Mouse (Mus musculus) ovary, postnatal 36 days (tissue): ENCODE measurements at regions not wholly inside any gene's neighbourhood (a gene's known extent, or its start where the extent isn't known, plus 50 kb on each side); places are given as distances from the start of the nearest gene placed in this dataset.

ENCODE experiments used
- DNase-seq: peaks from one replicate; pipeline ENCODE4 v3.0.0; 2022; ENCODE audit warnings: low spot score, mixed read lengths

DNA sequence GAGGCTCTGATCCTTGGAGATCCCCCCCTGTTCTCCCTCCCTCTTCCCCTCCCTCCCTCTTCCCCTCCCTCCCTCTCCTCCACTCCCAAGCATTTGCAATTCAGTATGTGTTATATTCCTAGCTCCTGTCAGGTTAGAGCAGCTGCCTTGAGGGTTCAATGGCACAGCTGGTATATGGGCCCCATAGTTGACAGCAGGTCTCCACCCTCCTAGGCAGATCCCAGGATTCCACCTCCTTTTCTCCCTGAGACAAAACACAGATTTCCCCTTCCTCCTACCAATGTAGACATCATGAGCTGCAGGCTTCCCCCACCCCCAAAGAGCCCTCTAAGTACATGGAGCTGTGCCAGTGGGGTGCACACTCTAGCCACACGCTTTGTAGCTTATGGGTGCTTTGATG is 137.8 kb downstream of the Unc5cl start:
- no peak for DNase-seq

DNA sequence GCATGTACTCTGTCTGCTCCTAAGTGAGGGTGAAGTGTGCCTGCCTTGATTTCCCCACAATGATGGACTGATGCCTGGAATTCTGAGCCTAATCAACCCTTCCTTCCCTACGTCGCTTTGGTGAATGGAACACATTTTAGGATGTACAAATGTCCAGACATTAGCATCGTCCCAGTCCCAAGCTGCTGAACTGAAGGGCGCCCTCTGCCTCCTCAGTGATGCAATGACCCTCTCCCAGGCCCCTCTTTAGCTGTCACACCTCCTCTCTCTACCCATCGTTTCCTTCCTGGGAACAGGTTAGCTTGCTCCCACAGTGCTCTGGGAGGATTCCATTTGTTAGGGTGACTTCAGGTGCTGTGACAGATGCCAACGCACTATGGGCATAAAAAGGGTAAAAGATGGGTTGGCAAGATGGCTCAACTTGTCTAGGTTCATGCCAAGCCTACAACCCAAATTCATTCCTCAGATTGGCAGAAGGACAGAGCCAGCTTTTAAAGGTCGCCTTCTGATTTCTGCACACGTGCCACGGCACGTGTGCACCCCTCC is 140.8 kb downstream of the Unc5cl start:
- DNase-seq: no peak

DNA sequence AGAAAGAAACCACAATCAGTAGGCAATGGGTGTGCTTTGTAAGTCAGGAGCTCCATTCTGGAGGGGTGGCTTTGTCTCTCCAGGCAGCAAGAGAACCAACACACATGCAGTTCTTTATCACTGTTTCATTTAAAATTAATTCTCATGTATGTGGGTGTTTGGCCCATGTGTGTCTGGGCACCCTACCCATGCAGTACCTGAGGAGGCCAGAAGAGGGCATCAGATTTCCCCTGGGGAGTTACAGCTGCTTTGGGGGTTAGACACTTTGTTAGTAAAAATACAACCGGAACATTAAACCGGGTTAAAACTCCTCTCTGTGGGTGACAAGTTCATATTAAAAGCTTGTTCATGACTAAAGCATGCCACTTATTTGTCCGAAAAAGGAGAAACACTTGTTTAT is 141.7 kb downstream of the Unc5cl start:
- no peak for DNase-seq

DNA sequence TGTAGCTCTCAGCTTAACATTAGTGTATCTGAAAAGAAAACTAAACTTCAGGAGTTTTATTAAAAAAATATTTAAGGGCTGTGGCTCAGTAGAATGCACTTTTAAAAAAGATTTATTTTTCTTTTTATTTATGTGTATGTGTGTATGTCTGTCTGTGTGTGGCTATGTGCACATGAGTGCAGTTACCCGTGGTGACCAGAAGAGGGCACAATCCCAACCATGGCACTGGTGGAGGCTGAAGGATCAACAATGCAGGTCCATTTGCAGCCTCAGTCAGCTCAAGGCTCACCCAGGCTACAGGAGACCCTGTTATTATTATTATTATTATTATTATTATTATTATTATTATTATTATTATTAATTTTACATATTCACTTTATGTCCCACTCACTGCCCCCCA is 142.6 kb downstream of the Unc5cl start:
- DNase-seq: no peak

DNA sequence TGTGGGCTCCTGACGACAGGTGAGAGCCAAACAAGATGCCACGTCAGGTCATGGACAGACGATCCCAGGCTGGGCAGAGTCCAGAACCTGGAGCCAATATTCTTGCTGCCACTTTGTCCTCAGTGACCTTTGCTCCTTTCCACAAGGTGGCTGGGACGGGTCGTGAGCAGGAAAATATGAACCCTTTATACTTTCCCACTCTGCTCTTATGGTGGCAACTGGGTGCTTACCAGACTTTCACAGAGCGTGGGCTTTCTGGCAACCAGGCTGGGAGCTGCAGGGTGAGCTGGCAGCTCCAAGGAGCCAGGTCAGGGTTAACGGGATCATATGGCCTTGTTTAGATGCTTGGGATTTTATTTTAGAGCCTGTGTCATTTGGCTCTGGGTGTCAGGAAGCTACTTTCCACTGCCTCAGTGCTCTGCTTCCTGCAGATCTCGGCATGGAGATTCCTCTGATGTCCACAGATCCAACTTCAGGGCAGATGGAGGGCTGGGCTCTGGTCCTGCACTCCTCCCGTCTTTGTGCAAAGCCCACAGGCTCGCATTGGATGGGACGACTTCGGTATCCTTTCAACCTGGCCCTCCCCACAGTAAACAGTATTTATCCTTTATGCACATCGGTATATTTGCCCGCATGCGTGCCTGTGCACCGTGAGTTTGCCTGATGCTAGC is 143.9 kb downstream of the Unc5cl start:
- no peak for DNase-seq

DNA sequence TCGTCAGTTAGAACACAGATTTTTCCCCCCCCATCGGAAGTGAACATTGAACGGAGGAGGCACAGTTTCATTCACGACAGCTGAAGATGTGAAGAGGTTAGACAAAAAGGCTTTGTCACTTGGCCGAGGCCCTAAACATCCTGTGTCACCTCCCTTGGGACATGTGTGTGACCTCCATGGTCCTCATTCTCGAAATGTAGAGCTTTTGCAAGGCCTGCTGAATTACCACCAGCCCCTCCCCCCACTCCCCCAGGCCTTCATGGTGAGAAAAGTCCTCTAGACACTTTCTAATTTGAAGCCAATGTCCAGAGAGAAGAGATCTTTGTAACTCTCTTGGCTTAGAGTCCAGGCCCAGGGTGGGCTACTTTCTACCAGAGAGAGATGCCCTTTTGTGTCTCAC is 145.5 kb downstream of the Unc5cl start:
- no peak for DNase-seq

DNA sequence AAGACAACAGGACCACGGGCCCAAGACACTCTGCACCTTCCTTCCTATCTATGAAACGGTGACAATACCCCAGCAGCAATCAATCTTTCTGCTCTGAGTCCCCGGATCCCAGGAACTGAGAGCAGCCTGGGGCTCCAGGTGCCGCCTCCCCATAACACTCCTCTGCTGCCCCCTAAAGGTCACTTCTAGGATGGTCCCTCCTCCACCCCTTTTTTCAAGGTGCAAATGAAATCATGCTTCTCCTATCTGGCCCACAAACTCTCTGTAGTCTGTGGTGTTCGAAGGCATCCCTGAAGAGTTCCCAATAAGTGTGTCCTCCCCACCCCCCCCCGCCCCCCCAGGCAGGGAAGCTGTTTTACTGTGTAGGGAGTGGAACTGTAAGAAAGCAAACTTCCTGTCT is 147.9 kb downstream of the Unc5cl start:
- peak; percentile 42 for DNase-seq

DNA sequence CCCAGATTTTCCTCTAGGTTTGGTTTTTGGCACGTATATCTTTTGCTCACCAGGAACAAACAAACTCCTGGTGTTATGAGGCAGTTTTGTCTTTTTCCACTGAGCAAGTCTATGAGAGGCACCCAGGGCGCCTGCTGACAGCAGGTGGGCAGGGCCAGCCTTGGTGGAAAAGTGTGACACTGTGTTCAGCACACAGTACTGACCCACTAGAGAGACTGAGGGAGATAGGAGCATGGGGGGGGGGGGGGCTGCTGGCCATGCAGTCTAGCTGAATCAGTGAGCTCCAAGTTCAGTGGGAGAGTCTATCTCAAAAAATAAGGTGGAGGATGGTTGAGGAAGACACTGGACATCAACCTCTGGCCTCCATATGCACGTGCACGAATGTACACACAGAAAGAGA is 152.1 kb downstream of the Unc5cl start:
- DNase-seq: no peak

DNA sequence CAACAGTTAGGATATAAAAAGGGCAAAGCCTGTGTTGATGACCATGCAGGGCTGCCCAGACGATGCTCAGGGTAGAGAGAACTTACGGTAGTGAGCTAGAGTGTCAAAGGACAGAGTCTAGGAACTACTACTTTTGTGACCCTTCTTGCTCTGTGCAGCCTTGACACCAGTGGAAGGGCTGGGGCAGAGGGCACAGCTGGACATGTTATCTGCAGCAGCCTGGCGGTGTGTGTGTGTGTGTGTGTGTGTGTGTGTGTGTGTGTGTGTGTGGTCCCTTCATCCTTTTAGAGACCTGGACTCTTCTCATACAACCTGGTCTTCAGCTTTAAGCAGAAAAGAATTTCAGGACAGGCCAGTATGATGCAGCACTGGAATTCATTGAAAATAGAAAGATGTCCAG is 153.6 kb downstream of the Unc5cl start:
- DNase-seq: no peak

DNA sequence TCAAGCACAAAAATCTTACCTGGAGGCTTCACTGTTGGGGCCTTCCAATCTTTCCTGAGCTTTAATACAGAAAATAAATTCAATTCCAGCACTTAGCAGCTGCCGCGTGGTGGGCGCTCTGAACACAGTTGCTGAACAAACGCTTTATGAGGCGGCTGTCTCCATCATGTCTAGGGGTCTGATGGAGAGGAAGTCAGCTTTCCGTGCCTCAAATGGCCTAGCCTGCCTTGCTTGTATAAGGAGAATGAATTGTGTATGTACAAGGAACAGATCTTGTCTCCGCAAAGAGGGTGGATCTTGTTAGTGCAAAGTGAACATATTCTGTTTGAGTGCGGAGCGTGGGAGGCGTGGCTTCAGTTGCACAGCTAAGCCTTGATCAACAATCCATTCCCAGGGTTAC is 155.4 kb downstream of the Unc5cl start:
- no peak for DNase-seq

DNA sequence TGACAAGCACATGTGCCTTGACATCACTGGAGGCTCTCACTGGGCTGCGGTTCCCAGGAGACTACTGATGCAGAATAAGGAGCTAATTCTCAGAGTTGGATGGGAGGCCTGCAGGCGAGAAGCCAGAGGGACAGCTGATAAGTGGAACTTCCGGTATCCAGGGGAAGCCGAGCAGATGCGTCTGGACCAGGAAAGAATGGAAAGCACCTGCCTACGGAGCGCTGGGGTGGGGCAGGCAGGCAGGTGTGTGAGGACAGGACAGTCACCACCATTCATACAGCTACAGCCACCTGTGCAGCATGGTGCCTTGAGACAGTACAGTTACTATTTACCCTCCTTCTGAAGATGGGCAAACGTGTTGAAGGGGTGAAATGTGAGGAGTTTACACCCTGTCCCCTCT is 156.1 kb downstream of the Unc5cl start:
- no peak for DNase-seq

DNA sequence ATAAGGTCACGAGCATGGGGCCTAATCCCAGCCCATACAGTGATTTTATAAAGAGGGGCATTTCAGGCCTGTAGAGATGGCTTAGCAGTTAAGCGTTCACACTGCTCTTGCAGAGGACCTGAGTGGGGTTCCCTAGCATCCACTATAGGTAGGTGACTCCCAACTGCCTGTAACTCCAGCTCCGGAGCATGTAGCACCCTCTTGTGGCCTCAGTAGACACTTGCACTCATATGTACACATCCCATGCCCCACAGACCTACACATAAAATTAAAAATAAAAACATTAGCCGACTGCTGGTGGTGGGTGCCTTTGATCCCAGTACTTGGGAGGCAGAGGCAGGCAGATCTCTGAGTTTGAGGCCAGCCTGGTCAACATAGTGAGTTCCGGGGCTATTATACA is 158.8 kb downstream of the Unc5cl start:
- DNase-seq: no peak

DNA sequence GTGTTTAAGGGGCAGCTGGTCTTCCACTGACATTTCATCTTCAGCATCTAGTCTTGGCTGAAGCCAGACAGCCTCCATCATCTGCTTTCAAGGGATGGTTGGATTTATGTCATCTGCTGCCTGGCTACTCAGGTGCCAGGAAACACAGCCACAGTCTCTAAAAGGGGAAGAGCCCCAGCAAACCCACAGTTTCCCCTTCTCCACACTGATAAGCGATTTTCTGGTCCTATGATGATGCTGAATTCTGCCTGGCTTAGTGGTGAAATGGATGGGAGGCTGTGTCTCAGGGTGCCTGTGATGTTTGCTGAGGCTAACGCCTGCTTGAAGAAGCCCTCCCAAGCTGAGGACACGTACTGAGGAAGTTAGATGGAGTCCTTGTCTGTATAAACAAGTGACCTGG is 160.5 kb downstream of the Unc5cl start:
- no peak for DNase-seq

DNA sequence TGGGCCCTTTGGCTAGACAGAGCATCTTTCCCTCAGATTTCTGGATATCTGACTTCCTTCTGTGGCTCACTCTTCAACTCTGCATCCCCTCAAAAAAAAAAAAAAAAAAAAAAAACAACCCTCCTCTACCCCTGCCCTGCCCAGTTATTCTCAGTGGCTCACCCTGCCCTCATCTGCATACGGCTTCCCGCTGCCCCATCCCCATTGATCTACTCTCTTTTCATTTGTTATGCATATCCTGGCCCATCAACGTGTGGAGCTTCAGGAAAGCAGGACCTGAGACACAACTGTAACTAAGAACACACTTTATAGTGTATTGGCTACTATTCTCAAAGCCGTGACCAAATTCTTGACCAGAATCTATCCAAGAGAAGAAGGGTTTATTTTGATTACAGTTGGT is 161.5 kb downstream of the Unc5cl start:
- no peak for DNase-seq

DNA sequence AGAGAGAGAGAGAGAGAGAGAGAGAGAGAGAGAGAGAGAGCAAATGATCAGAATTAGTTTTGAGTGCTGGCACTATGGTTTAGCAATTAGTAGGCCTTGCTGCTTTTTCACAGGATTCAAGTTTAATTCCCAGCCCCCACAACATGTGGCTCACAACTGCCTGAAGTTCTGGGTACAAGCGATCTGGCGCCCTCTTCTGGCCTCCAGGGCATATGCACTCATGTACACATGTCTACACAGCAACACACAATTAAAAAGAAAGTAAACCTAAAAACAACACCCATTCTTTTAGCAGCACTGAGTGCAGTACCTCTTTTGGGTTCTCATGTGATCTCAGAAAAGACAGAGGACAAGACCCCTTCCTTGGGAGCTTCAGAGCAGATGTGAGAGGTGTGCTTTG is 166.2 kb downstream of the Unc5cl start:
- DNase-seq: no peak

DNA sequence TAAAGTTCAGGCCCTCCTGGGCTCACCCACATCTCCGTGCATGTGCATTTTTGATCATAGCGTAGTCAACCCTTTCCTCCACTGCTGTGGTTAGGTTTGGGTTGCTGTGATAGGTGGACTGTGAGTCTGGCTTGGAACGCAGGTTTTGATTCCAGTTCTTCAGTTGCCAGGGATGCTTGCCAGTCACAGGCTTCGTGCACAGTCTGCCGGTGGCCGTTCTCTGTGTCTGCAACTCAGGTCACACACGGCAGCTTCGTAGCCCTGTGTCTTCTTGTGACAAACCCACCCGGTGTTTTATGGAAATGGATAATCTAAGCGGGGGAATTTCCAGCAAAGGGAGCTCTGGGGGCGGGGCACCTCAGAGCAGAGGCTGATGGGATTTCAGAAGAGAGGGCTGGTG is 167.0 kb downstream of the Unc5cl start:
- DNase-seq: no peak

DNA sequence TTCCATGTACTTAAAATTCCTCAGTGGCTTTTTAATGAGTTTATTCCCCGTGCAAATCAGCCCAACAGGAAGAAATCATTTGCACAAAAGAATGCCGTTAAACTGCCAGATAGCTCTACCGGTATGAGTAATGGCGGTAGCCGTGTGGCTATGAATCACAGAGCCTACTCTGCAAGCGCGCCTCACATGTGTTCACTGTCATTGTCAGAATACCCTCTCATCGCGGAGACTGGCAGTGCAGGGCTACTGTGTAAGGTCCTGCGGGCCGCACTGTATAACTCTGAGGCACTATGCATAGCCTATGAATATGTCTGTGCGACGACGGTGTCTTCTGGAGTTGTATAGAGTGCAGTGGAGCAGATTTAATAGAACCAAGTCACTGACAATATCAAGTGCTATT is 170.2 kb downstream of the Unc5cl start:
- DNase-seq: no peak

DNA sequence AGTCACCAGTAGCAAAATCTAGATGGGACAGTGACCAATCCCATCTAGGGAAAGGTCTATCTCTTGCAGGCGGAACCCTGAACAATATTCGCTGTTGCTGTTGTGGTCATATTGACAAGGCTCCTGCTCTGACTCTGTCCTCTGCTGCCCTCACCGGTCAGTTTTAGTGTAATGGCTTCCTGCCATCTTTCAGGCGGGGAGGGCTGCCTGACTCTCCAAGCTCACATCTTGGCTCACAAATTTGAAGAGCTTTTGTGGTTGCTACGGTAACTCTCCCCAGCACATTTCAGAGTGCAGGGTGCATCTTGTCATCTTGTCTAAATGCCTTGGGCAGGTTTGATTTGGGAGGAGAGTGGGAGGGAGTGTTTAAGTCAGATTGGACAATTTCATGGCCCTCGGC is 171.3 kb downstream of the Unc5cl start:
- no peak for DNase-seq

DNA sequence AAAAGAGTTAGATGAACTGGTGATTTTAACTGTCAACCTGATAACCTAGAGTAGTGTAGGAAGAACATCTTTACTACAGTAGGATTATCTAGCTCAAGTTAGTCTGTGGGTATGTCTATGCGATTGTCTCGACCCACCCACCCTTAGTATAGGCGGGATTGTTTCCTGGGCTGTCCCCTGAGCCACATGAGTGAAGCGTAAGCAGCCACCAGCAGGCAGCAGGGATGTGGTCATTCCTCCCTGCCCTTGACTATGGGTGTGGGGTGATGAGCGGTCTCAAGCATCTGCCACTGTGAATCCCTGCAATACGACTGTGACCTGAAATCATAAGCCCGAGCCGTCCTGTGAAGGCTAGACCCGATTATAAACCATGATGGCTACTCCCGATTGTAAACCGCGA is 184.9 kb downstream of the Unc5cl start:
- DNase-seq: no peak

DNA sequence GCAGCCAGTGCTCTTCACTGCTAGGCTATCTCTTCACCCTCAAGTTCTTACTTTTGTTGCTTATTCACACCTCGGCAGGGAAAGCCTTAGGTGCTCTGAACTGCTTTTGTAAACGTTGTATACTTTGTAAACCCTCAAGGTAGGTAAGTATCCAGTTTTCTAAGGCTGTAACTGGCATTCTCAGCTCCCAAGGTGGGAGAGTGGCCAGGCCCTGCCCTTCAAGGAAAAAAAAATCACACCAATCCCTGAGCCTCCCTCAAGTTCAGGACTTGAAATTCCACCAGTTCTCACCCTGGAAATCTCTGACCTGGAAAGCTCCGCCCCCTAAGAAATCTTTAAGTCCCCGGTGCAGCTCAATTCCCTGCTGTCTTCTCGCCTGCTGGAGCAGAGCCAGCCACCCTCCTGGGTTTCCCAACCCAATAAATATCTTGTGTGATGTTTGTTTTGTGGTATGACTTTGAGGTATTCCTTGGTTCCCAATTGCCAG is 188.9 kb downstream of the Unc5cl start:
- DNase-seq: no peak

DNA sequence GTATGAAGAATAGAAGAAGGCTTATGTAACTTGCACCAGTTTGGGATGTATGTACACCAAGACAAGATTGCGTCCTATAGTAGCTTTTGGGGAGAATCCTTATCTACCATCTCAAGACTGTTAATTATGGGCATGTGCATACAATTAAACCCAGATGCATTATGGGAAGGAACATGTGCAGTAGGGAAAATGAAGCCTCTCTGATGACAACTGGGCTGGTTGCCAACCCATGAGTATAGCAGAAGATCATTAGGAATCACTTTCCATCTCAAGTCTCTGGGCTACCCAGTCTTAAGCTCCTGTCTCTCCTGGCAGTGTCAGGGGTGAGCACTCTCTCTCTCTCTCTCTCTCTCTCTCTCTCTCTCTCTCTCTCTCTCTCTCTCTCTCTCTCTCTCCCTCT is 190.4 kb downstream of the Unc5cl start:
- no peak for DNase-seq

DNA sequence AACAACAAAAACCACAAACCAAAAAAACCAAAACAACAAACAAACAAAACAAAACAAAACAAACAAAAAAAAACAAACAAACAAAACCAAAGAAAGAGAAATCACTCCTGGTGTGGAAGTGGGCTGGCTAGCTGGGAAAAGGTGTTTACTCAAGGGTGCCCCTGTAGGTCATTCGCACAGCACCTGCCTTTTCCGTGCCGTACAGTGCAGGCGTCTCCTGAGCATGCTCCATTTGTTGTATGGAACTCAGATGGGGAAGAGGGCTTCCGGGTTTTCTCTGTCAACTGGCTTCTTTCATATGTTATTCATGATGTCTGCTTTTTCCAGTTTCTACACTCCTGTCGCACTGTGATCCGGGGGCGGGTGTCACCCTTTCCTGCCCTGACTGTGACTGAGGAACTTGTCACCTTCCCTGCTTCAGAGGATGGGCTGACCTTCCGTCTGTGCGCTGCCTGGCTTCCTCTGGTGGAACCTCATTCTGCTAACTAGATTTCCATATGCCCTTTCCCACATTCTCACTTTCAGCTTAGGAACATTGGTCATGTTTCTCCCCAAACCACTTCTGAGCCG is 192.0 kb downstream of the Unc5cl start:
- no peak for DNase-seq

DNA sequence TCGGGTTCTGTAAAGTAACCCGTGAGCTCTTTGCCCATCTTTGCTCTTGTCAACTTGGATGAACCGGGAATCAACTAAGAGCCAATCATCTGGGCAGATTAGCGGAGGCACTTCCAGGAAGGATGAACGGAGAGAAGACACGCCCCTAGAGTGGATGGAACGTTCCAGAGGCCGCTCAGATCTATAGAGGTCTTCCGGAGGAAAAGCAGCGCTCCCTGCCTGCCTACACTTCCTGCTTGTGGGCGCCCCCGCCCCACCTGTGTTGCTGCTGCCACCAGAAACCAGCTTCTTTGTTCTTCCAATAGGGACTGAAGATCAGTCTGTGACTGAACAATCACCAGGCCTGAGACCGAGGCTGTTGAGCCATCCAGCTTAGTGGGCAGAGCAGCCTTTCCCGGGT is 192.7 kb downstream of the Unc5cl start:
- no peak for DNase-seq

DNA sequence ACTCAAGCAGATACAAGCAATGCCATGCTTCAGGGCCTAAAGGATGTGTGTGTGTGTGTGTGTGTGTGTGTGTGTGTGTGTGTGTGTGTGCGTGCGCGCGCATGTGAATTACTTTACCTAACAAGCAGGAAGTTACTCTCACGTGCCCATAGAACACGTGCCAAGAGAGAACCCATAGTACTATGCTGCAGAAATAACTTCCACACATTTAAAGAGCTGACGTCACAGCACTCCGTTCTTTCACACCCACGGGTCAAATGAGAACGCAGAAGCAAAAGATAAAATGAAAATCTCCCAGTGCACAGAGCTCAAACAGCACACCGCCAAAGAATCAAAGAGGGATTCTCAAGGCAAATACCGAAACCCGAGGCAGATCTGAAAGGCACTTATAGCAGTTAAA is 195.9 kb downstream of the Unc5cl start:
- no peak for DNase-seq
